Comparison of ENCODE assay signal across 24 mouse cellular contexts in the genomic region with DNA sequence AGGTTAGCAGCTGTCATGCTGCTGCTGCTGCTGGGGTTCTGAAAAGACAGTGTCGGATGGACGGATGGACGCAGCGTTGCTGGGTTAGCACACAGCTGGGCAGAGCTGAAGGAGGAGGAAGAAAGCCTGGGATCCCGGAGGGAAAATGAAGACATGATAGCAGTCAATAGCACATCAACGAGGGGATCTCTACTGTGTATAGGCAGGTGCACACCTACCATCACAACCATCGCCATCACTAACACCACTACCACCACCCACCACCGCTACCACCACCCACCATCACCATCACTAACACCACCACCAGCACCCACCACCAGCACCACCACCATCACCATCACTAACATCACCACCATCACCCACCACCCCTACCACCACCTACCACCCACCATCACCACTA. TPM values are rescaled to one million over a fixed set of nuclear protein-coding genes. Genes with fewer than 3 reads are reported as not detected.
DNase-seq lines count a peak whose midpoint lies in the region; ATAC-seq and TF ChIP-seq lines count a peak whose summit lies in the region.
"Had no signal": no experiment of that assay in that cellular context is flagged by ENCODE, and none has a peak within 500 bp of the region (broad histone marks: within the 10 kb centered on the region; RNA-seq: fewer than 3 reads in every experiment).

No protein-coding gene starts in this region.

- H3K9me3 ChIP-seq in heart, embryonic 10.5 days: no peaks in the 10 kb centered on the region
- no peaks in the 10 kb centered on the region for H3K9me3 ChIP-seq in megakaryocyte, embryonic 14.5 days
- no peaks in the 10 kb centered on the region for H3K9me3 ChIP-seq in G1E (replicated peaks)

- H3K27ac ChIP-seq in heart, embryonic 10.5 days: no peak overlapping the region

- H3K4me1 ChIP-seq in heart, embryonic 10.5 days: no peaks in the 10 kb centered on the region
- H3K4me1 ChIP-seq in megakaryocyte, embryonic 14.5 days: no peaks in the 10 kb centered on the region
- no peaks in the 10 kb centered on the region for H3K4me1 ChIP-seq in G1E (ENCODE audit: insufficient read depth, low read depth, low read length)

- DNase-seq in heart, adult 11 months: peak; percentile 73
- no peak for DNase-seq in heart, adult 8-10 months (ENCODE audit: low spot score)
- DNase-seq in heart, embryonic 10.5 days (ENCODE audit: low spot score): peak; percentile 72
- no peak for DNase-seq in heart, postnatal 14 days
- no peak for DNase-seq in G1E (ENCODE audit: low spot score)
- DNase-seq in thymus, postnatal 36 days: no peak
- DNase-seq: adrenal gland, adult 2 months; adrenal gland, adult 8-10 months; adrenal gland, postnatal 10 days; adrenal gland, postnatal 14 days; adrenal gland, postnatal 25 days; adrenal gland, postnatal 36 days; B cell, adult 2 months; cerebellum, adult 11 months; cerebellum, adult 11-12 months; cerebellum, adult 18-20 months had no signal

- no peak for TF ChIP-seq CTCF in G1E (IDR thresholded peaks at IDR 0.05; ENCODE audit: low read depth, low read length)

- H3K4me3 ChIP-seq in heart, embryonic 10.5 days: no peak overlapping the region
- peak overlapping the region; percentile 31 for H3K4me3 ChIP-seq in megakaryocyte, embryonic 14.5 days (replicated peaks)
- H3K4me3 ChIP-seq in G1E (ENCODE audit: low read depth, low read length): peak overlapping the region; percentile 35; the same call in 1 of the 2 replicates

- no peak for ATAC-seq in megakaryocyte, adult 5-6 weeks (ENCODE audit: poor library complexity, severe bottlenecking)
- ATAC-seq in G1E (ENCODE audit: extremely low read depth, insufficient number of reproducible peaks, low FRiP score, poor library complexity, severe bottlenecking): no peak
- ATAC-seq: activated CD4-positive, CD25-positive, alpha-beta regulatory T cell, adult 4 months; CD4-positive, CD25-positive, alpha-beta regulatory T cell, adult 4 months; Patski had no signal

- peaks cover 51% of the 10 kb centered on the region for H3K27me3 ChIP-seq in heart, embryonic 10.5 days (ENCODE audit: insufficient read depth, poor library complexity, severe bottlenecking)
- peaks cover 55% of the 10 kb centered on the region for H3K27me3 ChIP-seq in megakaryocyte, embryonic 14.5 days (replicated peaks)
- peaks cover 46% of the 10 kb centered on the region for H3K27me3 ChIP-seq in G1E (ENCODE audit: insufficient read depth, low read length)
- H3K27me3 ChIP-seq: CH12.LX had no signal

- H3K36me3 ChIP-seq in heart, embryonic 10.5 days: no peaks in the 10 kb centered on the region
- H3K36me3 ChIP-seq in megakaryocyte, embryonic 14.5 days (replicated peaks; ENCODE audit: low read length): no peaks in the 10 kb centered on the region
- H3K36me3 ChIP-seq in G1E (replicated peaks): no peaks in the 10 kb centered on the region

- WGBS in heart, embryonic 10.5 days: 90% methylated on average over 8 of the region's 8 CpGs

- intact Hi-C loops in heart, postnatal 14 days (cut with DNase I): no loop called here

RNA-seq across cellular contexts. Expression of a gene that starts 9.8 kb away (rescaled TPM):
- 1 to 10 TPM in 1 of 4 experiments, under 1 TPM in 3; 0.22 to 2.7 (median 0.55) TPM for total RNA-seq in heart, adult 8-10 months (2022)
- 0.03 TPM in 1 of 2 replicates, not detected in the other for polyA plus RNA-seq in heart, embryonic 10.5 days (2016; fragmentation: Nextera tagmentation; extraction: Ambion mirVana)
- total RNA-seq in heart, postnatal 14 days (2021): under 1 TPM; 0.71 to 0.76 TPM
- 1.1 TPM in 1 of 2 replicates, not detected in the other for polyA plus RNA-seq in megakaryocyte, embryonic 14.5 days (2012; ENCODE audit: insufficient read depth, low replicate concordance)
- 0.04 and 0.07 TPM in 2 replicates for total RNA-seq in megakaryocyte, adult 5-6 weeks (2015)
- not detected in 2 replicates for total RNA-seq in megakaryocyte, adult 5-6 weeks (2017)
- total RNA-seq in G1E (2014; fragmentation: Nextera tagmentation) (not detected in 2 replicates), G1E (2017) (0.06 and 0.22 TPM in 2 replicates)
- not detected in 2 replicates for polyA plus RNA-seq in G1E (2012)
- total RNA-seq: MEL had no signal
- polyA plus RNA-seq: C2C12, Patski had no signal

RNA-seq across cellular contexts. Expression of a gene that starts 35.6 kb away (rescaled TPM):
- total RNA-seq in heart, adult 8-10 months (2022): 10 to 100 TPM in 3 of 4 experiments, 1 to 10 TPM in 1; 8.4 to 16.7 (median 14.5) TPM
- 22.9 and 23.7 TPM in 2 replicates for polyA plus RNA-seq in heart, embryonic 10.5 days (2016; fragmentation: Nextera tagmentation; extraction: Ambion mirVana)
- 10 to 100 TPM; 18.6 to 22.0 TPM for total RNA-seq in heart, postnatal 14 days (2021)
- 13.7 and 23.0 TPM in 2 replicates for polyA plus RNA-seq in megakaryocyte, embryonic 14.5 days (2012; ENCODE audit: insufficient read depth, low replicate concordance)
- 30.9 and 37.4 TPM in 2 replicates for total RNA-seq in megakaryocyte, adult 5-6 weeks (2015)
- 107 and 113 TPM in 2 replicates for total RNA-seq in megakaryocyte, adult 5-6 weeks (2017)
- total RNA-seq in G1E (2014; fragmentation: Nextera tagmentation): 59.9 and 61.3 TPM in 2 replicates
- 67.7 and 129 TPM in 2 replicates for total RNA-seq in G1E (2017)
- 26.3 and 28.6 TPM in 2 replicates for polyA plus RNA-seq in G1E (2012)

Comparison
In these comparisons a context has a peak if more than half of its experiments do, and no peak if none do; other contexts are left out.
1. DNase-seq: peak in heart, adult 11 months (single experiment) and heart, embryonic 10.5 days (single experiment); none in heart, adult 8-10 months (single experiment), heart, postnatal 14 days (0 of 2), G1E (single experiment) and thymus, postnatal 36 days (0 of 2).